Mouse (Mus musculus): ENCODE data around the gene Klk14. TPM values are rescaled to one million over a fixed set of nuclear protein-coding genes. Genes with fewer than 3 reads are reported as not detected.

Klk14 gene
- total and polyA plus RNA-seq, 3 experiments: 0.30 to 0.45 TPM; not detected in 1

- intact Hi-C loops (cut with DNase I): no loop called here
- TF ChIP-seq POLR2A (IDR thresholded peaks at IDR 0.05; ENCODE audit: insufficient read depth, low read depth, low read length): no peak
- TF ChIP-seq EP300 (IDR thresholded peaks at IDR 0.05; ENCODE audit: insufficient read depth, low read depth, low read length): no peak
- TF ChIP-seq CTCF (IDR thresholded peaks at IDR 0.05): no peak
- Histone ChIP-seq H3K79me2 (replicated peaks; ENCODE audit: control insufficient read depth, insufficient read depth, low read length) (no peaks in the 10 kb centered on the region), H3K4me1 (ENCODE audit: control insufficient read depth, insufficient read depth, low read length) (no peaks in the 10 kb centered on the region), H3K4me3 (no peak overlapping the region), H3K9ac (ENCODE audit: low read depth, low read length) (no peak overlapping the region), H3K27me3 (ENCODE audit: control insufficient read depth, insufficient read depth, low read length) (no peaks in the 10 kb centered on the region; the same call in 1 of the 2 replicates), H3K36me3 (ENCODE audit: control insufficient read depth, insufficient read depth, low read length) (no peaks in the 10 kb centered on the region), H3K27ac (no peak overlapping the region)
- DNase-seq: no peak
- 75% methylated on average over 3 of the region's 3 CpGs for WGBS
Measured at GRCm38 (mm10) chr7:43710031-43710430, 19.8 kb downstream of the Klk14 start.

GRCm38 (mm10) chr7:43712267-43712666 lies 22.0 kb downstream of the Klk14 start, which contains the start of gene Klk13:
TSS of gene Klk13 (plus strand) at chr7:43712567.
- Histone ChIP-seq H3K4me1 (ENCODE audit: control insufficient read depth, insufficient read depth, low read length) (no peaks in the 10 kb centered on the region), H3K27me3 (ENCODE audit: control insufficient read depth, insufficient read depth, low read length) (no peaks in the 10 kb centered on the region; the same call in 1 of the 2 replicates), H3K79me2 (replicated peaks; ENCODE audit: control insufficient read depth, insufficient read depth, low read length) (no peaks in the 10 kb centered on the region), H3K27ac (no peak within 1 kb of the TSS), H3K9ac (ENCODE audit: low read depth, low read length) (no peak within 1 kb of the TSS), H3K36me3 (ENCODE audit: control insufficient read depth, insufficient read depth, low read length) (no peaks in the 10 kb centered on the region), H3K4me3 (no peak within 1 kb of the TSS)
- DNase-seq: no peak
- TF ChIP-seq CTCF (IDR thresholded peaks at IDR 0.05) (no peak), EP300 (IDR thresholded peaks at IDR 0.05; ENCODE audit: insufficient read depth, low read depth, low read length) (no peak), POLR2A (IDR thresholded peaks at IDR 0.05; ENCODE audit: insufficient read depth, low read depth, low read length) (no peak)
- intact Hi-C loops (cut with DNase I): no loop called here
- WGBS: 56% methylated on average over 4 of the region's 4 CpGs

- intact Hi-C loops (cut with DNase I): no loop called here
- no peaks in the 10 kb centered on the region for H3K4me1 ChIP-seq (ENCODE audit: control insufficient read depth, insufficient read depth, low read length)
- TF ChIP-seq POLR2A (IDR thresholded peaks at IDR 0.05; ENCODE audit: insufficient read depth, low read depth, low read length) (no peak), EP300 (IDR thresholded peaks at IDR 0.05; ENCODE audit: insufficient read depth, low read depth, low read length) (no peak), CTCF (IDR thresholded peaks at IDR 0.05) (no peak)
- H3K9ac ChIP-seq (ENCODE audit: low read depth, low read length): no peak overlapping the region
- H3K27me3 ChIP-seq (ENCODE audit: control insufficient read depth, insufficient read depth, low read length): no peaks in the 10 kb centered on the region; the same call in 1 of the 2 replicates
- H3K4me3 ChIP-seq: no peak overlapping the region
- no peak for DNase-seq
- H3K27ac ChIP-seq: no peak overlapping the region
- H3K36me3 ChIP-seq (ENCODE audit: control insufficient read depth, insufficient read depth, low read length): no peaks in the 10 kb centered on the region
- 10% methylated on average over 9 of the region's 9 CpGs for WGBS
- no peaks in the 10 kb centered on the region for H3K79me2 ChIP-seq (replicated peaks; ENCODE audit: control insufficient read depth, insufficient read depth, low read length)
Measured at GRCm38 (mm10) chr7:43712917-43713316, 22.7 kb downstream of the Klk14 start.

GRCm38 (mm10) chr7:43713741-43714351 lies 23.6 kb downstream of the Klk14 start:
- Histone ChIP-seq H3K4me1 (ENCODE audit: control insufficient read depth, insufficient read depth, low read length) (no peaks in the 10 kb centered on the region), H3K79me2 (replicated peaks; ENCODE audit: control insufficient read depth, insufficient read depth, low read length) (no peaks in the 10 kb centered on the region), H3K27ac (no peak overlapping the region), H3K9ac (ENCODE audit: low read depth, low read length) (no peak overlapping the region), H3K36me3 (ENCODE audit: control insufficient read depth, insufficient read depth, low read length) (no peaks in the 10 kb centered on the region), H3K27me3 (ENCODE audit: control insufficient read depth, insufficient read depth, low read length) (no peaks in the 10 kb centered on the region; the same call in 1 of the 2 replicates), H3K4me3 (no peak overlapping the region)
- WGBS: 8% methylated on average over 19 of the region's 19 CpGs
- no peak for DNase-seq
- intact Hi-C loops (cut with DNase I): no loop called here
- no peak for TF ChIP-seq CTCF (IDR thresholded peaks at IDR 0.05)
- TF ChIP-seq POLR2A (IDR thresholded peaks at IDR 0.05; ENCODE audit: insufficient read depth, low read depth, low read length): no peak
- no peak for TF ChIP-seq EP300 (IDR thresholded peaks at IDR 0.05; ENCODE audit: insufficient read depth, low read depth, low read length)

Other genes with a start within 250 kb of the Klk14 start
- not detected for gene Cldnd2, start 249.6 kb upstream of the Klk14 start, total RNA-seq (2021)
- not detected in 2 replicates for gene Cldnd2, start 249.6 kb upstream of the Klk14 start, polyA plus RNA-seq (2012; rRNA removed)
- 1,000 to 10,000 TPM; 1,250 to 1,384 TPM for gene Etfb, start 246.3 kb upstream of the Klk14 start, total RNA-seq (2021)
- gene Etfb, start 246.3 kb upstream of the Klk14 start, polyA plus RNA-seq (2012; rRNA removed): 731 and 1,097 TPM in 2 replicates
- gene Gm45233, start 246.3 kb upstream of the Klk14 start, total RNA-seq (2021): under 1 TPM; 0.73 to 0.82 TPM
- gene Gm45233, start 246.3 kb upstream of the Klk14 start, polyA plus RNA-seq (2012; rRNA removed): 2.2 and 4.7 TPM in 2 replicates
- gene Vsig10l, start 227.3 kb upstream of the Klk14 start, total RNA-seq (2021): 1 to 10 TPM; 1.0 to 1.1 TPM
- gene Vsig10l, start 227.3 kb upstream of the Klk14 start, polyA plus RNA-seq (2012; rRNA removed): 3.0 TPM in 2 replicates
- gene Iglon5, start 200.3 kb upstream of the Klk14 start, total RNA-seq (2021): under 1 TPM; 0.14 to 0.16 TPM
- 0.56 and 0.78 TPM in 2 replicates for gene Iglon5, start 200.3 kb upstream of the Klk14 start, polyA plus RNA-seq (2012; rRNA removed)
- not detected for gene 4931406B18Rik, start 184.5 kb upstream of the Klk14 start, total RNA-seq (2021)
- gene 4931406B18Rik, start 184.5 kb upstream of the Klk14 start, polyA plus RNA-seq (2012; rRNA removed): not detected in 2 replicates
- 1 to 10 TPM; 2.4 to 3.5 TPM for gene Cd33, start 146.0 kb upstream of the Klk14 start, total RNA-seq (2021)
- 7.6 and 7.9 TPM in 2 replicates for gene Cd33, start 146.0 kb upstream of the Klk14 start, polyA plus RNA-seq (2012; rRNA removed)
- gene Zfp658, start 128.2 kb upstream of the Klk14 start, total RNA-seq (2021): under 1 TPM; 0.86 to 0.93 TPM
- gene Zfp658, start 128.2 kb upstream of the Klk14 start, polyA plus RNA-seq (2012; rRNA removed): 0.70 and 1.0 TPM in 2 replicates
- 1 to 10 TPM; 3.8 to 5.9 TPM for gene Zfp719, start 110.8 kb upstream of the Klk14 start, total RNA-seq (2021)
- gene Zfp719, start 110.8 kb upstream of the Klk14 start, polyA plus RNA-seq (2012; rRNA removed): 1.4 and 3.3 TPM in 2 replicates
- not detected for gene Zfp819, start 83.2 kb upstream of the Klk14 start, total RNA-seq (2021)
- gene Zfp819, start 83.2 kb upstream of the Klk14 start, polyA plus RNA-seq (2012; rRNA removed): not detected in 2 replicates
- gene Ceacam18, start 55.7 kb upstream of the Klk14 start, total RNA-seq (2021): not detected
- gene Ceacam18, start 55.7 kb upstream of the Klk14 start, polyA plus RNA-seq (2012; rRNA removed): not detected in 2 replicates
- 1 to 10 TPM; 1.6 to 1.9 TPM for gene Siglece, start 30.3 kb upstream of the Klk14 start, total RNA-seq (2021)
- 1.7 and 2.1 TPM in 2 replicates for gene Siglece, start 30.3 kb upstream of the Klk14 start, polyA plus RNA-seq (2012; rRNA removed)
- 1 to 10 TPM; 3.1 to 3.2 TPM for gene Ctu1, start 18.4 kb upstream of the Klk14 start, total RNA-seq (2021)
- gene Ctu1, start 18.4 kb upstream of the Klk14 start, polyA plus RNA-seq (2012; rRNA removed): 2.5 and 3.2 TPM in 2 replicates
- not detected for gene Klk13, start 22.1 kb downstream of the Klk14 start, total RNA-seq (2021)
- 0.18 and 0.35 TPM in 2 replicates for gene Klk13, start 22.1 kb downstream of the Klk14 start, polyA plus RNA-seq (2012; rRNA removed)
- gene Klk12, start 78.5 kb downstream of the Klk14 start, total RNA-seq (2021): not detected
- not detected in 2 replicates for gene Klk12, start 78.5 kb downstream of the Klk14 start, polyA plus RNA-seq (2012; rRNA removed)
- gene Klk11, start 84.2 kb downstream of the Klk14 start, total RNA-seq (2021): under 1 TPM; 0.25 to 0.44 TPM
- gene Klk11, start 84.2 kb downstream of the Klk14 start, polyA plus RNA-seq (2012; rRNA removed): 0.20 and 0.78 TPM in 2 replicates
- gene Klk10, start 90.6 kb downstream of the Klk14 start, total RNA-seq (2021): under 1 TPM; 0.27 to 0.65 TPM
- 0.70 and 1.8 TPM in 2 replicates for gene Klk10, start 90.6 kb downstream of the Klk14 start, polyA plus RNA-seq (2012; rRNA removed)
- gene Klk9, start 101.5 kb downstream of the Klk14 start, total RNA-seq (2021): not detected
- 0.12 TPM in 2 replicates for gene Klk9, start 101.5 kb downstream of the Klk14 start, polyA plus RNA-seq (2012; rRNA removed)
- 10 to 100 TPM; 10.6 TPM for gene Klk8, start 107.2 kb downstream of the Klk14 start, total RNA-seq (2021)
- gene Klk8, start 107.2 kb downstream of the Klk14 start, polyA plus RNA-seq (2012; rRNA removed): 8.5 and 9.0 TPM in 2 replicates
- not detected for gene Klk7, start 120.9 kb downstream of the Klk14 start, total RNA-seq (2021)
- gene Klk7, start 120.9 kb downstream of the Klk14 start, polyA plus RNA-seq (2012; rRNA removed): 0.08 TPM in 1 of 2 replicates, not detected in the other
- gene Klk6, start 134.1 kb downstream of the Klk14 start, total RNA-seq (2021): not detected
- not detected in 2 replicates for gene Klk6, start 134.1 kb downstream of the Klk14 start, polyA plus RNA-seq (2012; rRNA removed)
- not detected for gene Klk5, start 151.6 kb downstream of the Klk14 start, total RNA-seq (2021)
- gene Klk5, start 151.6 kb downstream of the Klk14 start, polyA plus RNA-seq (2012; rRNA removed): not detected in 2 replicates
- not detected for gene Klk4, start 190.7 kb downstream of the Klk14 start, total RNA-seq (2021)
- not detected in 2 replicates for gene Klk4, start 190.7 kb downstream of the Klk14 start, polyA plus RNA-seq (2012; rRNA removed)
- gene Klk15, start 243.3 kb downstream of the Klk14 start, total RNA-seq (2021): not detected
- gene Klk15, start 243.3 kb downstream of the Klk14 start, polyA plus RNA-seq (2012; rRNA removed): not detected in 2 replicates

Measured in heart, adult 2 months (tissue).